Mouse (Mus musculus) erythroblast, embryonic 14.5 days (primary cell): Measurements from ENCODE around the gene Mpz.

Experiments used
- GATA1 ChIP-seq: IDR thresholded peaks from 2 replicates; pipeline ENCODE4 v1.6.1; 2012; ENCODE audit warnings: low read length, inconsistent platforms, mixed read lengths
- TAL1 ChIP-seq: IDR thresholded peaks from 3 replicates; pipeline ENCODE4 v1.6.1; 2012; ENCODE audit warnings: low read length, inconsistent platforms, mixed read lengths

- no peak for TF ChIP-seq TAL1
- TF ChIP-seq GATA1 = no peak
Measured at GRCm38 (mm10) chr1:171116280-171116679, 34.2 kb upstream of the Mpz start.
